Mouse (Mus musculus): ENCODE measurements at regions not wholly inside any gene's neighbourhood (a gene's known extent, or its start where the extent isn't known, plus 50 kb on each side); places are given as distances from the start of the nearest gene placed in this dataset.

DNA sequence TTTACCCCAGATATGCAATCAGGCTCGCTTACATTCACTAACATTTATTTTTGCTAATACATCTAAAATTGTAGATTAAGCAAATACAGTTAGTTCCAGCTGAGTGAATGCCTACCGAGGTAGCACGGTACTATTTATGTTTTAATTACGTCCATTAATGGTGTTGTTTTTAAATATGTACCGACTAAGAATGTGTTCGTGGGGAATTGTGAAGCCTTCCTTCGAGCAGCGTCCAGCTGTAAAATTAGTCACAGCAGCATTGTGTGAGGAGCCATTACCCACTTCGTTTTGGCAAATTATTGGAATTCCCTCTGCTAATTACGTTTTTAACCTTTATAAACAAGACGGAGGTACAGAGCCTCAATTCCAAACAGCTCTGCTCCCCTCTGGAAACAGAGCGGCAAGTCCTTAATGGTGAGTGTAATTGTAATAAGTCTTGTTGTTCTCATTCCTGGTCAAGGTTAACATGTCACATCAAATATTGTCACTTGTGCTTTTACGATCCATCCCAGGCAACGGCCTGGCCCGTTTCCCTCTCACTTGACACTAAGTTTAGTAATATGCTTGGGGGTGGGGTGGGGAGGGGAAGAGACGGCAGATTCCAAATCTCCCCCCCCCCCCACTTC is 128.0 kb downstream of the Zfp326 start:
- no peak for TF ChIP-seq POLR2A (IDR thresholded peaks at IDR 0.05; ENCODE audit: low read depth, low read length)
- no peak for TF ChIP-seq CTCF (IDR thresholded peaks at IDR 0.05; ENCODE audit: extremely low read depth, insufficient read length, insufficient replicate concordance, low read depth, low read length)

Measured in small intestine, adult 2 months (tissue).